Mouse (Mus musculus) left cerebral cortex, postnatal 25 days (tissue): ENCODE data around the gene Babam2. TPM values are rescaled to one million over a fixed set of nuclear protein-coding genes. Genes with fewer than 3 reads are reported as not detected.
A peak's percentile ranks its signal among the peaks of the same experiment; 100 is the strongest.

ENCODE experiments used
- DNase-seq, 2 experiments: peaks; one replicate each; pipeline ENCODE4 v3.0.0; 2022; ENCODE audit warnings: low spot score in 2 of 2, mixed read lengths in 1 of 2
- intact Hi-C: fragments of 180-260 bp; cut with DNase I; formaldehyde crosslinking; loops from one replicate; pipeline ENCODE4 v1.15.1; 2025
- total RNA-seq, 2 experiments: library from RNA; stranded (reverse); gene quantifications; 2 replicates each; pipeline ENCODE4 v1.2.3; 2021

Babam2 gene
- total RNA-seq, 2 experiments from 2014 or later = 40.0 to 41.8 TPM

DNA sequence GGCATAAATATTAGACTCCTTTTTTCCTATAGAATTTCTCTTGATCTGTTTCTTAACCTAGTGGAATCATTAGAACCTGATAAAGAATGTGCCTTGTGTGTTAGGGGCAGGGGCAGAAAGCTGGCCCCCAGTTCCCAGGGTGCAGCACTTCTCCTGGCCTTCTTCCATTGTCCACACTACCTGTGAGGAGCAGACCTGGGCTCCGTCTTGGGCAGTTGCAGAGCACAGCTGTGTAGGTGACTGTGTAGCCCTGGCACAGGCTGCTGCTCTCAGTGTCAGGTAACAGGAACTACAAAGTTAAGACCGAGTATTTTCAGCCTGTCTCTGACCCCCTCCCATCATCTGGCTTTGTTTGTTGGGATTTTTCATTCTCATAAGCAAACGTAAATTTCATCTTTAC lies 302.6 kb downstream of the Babam2 start:
- no peak for DNase-seq
- intact Hi-C loops = no loop called here

DNA sequence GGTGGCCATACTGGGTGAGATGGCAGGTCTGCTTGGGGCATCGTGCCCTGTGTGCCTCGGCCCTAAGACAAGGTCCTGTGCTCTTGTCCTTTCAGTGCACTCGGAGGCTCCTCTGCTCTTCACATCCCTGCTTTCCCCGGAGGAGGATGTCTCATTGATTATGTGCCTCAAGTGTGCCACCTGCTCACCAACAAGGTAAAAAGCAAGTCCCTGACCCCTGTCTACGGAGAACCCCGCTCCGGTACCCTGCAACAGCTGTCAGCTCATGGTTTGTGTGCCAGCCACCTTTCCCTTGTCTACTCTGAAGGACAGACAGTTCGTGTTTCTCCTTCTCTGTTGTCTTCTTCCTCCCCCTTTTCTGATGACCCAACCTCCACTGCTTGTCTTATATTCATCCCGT lies 303.8 kb downstream of the Babam2 start:
- no peak for DNase-seq
- intact Hi-C loops = no loop called here

DNA sequence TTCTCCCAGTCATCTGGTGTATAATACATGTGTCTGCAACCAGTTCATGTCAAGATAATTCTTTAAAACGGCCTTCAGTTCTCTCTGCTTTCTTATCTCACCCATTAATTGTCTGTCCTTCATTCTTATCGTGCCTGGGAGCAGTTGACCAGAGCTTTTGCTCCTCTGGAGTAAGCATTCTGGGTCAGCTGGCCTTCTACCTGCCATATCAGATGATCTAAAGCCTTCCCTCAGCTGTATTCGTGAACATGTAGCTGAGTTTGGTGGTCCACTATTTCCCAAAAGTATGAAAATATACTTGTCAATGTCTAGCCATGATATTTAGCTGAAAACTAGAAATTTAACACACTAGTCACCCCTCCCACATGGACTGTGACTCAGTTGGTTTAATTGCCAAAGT lies 304.3 kb downstream of the Babam2 start:
- intact Hi-C loops = no loop called here

DNA sequence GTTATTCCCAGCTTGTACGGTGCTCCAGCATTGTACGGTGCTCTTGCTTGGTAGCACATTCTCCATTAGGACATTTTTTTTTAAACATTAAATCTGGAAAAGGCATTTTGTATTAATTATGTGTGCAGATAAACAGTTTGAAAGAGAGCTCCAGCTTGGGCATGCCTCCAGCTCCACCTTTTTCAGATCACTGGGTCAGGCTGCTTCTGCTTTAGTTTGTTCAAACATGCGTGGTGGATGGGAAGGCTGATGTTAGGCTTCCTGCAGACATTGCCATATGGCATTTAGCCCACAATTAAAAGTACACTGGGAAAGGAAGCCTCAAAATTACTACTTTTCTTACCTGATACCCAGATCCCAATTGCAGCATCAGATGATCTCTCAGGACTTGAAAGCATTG lies 310.9 kb downstream of the Babam2 start:
- intact Hi-C loops = no loop called here
- no peak for DNase-seq

More for the DNA sequence above, 304.3 kb downstream of the Babam2 start:
- no peak for DNase-seq

DNA sequence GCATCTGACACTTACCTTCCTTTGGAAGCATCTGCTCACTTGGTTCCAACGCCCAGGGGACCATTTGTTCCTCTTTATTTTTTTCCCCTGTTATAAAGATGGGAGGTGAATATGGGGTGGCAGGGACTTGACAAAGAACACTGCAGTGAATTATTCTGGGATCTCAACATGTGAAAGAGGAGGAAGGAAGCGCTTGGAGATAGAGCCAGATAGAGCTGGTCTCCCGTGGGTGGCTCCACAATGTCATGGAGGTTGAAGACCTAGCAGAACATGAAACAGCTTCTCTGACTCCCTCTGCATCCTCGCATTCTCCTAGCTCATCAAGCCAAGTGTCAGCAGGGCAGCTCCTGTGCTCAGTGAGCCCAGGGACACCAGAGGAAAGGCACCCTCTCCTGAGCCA lies 312.6 kb downstream of the Babam2 start:
- peak in 1 of 2 experiments; percentile 70 for DNase-seq
- intact Hi-C loops = no loop called here

DNA sequence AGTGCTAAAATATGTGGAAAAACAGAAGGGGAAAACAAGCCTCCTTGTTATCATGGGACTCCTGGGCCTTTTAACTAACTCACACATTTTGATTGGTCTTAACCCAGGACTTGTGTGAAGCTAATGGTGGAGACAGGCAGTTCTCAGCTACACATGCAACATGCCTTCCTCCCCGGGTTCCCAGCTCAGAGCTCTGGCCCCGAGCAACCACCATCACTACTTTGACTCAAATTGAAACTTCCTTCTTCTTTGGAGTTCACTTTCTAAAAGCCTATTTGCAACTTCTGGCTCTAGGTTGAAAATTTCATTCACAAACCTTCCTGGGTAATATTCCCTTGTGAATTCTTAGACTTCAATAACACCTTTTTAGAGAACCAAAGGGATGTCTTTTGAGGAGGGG lies 315.6 kb downstream of the Babam2 start:
- intact Hi-C loops = no loop called here
- no peak for DNase-seq

DNA sequence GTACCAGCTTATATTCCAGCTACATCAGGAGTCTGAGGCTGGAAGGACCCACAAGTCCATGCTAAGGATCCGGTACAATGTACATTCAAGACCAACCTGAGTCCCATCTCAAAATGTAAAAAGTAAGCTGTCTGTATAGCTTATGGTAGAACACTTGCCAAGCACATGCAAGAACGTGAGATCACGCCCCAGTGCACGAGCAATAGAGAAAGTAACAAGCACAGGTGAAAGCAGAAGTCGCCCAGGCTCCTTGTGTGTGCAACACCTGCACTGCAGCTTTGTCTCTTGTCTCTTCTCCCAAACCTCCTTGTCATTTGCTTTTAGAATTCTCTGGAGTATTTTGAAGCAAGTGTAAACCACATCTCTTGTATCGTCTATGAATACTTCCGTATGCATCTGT lies 317.3 kb downstream of the Babam2 start:
- intact Hi-C loops = no loop called here
- DNase-seq = no peak

DNA sequence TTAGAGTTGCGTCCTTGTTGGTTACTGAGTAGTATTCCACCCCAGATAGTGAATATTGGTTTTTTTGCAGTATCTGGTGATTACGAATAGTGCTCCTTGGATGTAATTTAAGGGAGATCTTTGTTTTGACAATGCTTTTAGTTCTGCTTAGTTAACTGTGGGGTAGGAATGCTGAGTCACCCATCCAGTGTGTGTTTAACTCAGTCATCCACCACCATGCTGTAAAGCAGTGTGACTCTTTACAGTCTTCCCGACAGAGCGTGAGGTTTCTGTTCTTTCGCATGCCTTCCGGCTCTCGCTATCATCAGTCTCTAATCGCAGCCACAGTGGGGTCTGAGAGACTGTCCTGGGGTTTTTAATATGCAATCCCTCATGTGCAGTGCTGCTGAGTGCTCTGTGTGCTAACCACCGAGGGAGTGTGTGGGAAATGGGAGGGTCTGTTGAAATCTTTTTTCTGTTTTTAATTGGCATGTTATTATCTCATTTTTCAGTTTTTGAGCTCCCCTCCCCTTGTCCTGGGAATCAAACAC lies 318.5 kb downstream of the Babam2 start:
- DNase-seq = no peak
- intact Hi-C loops = no loop called here

DNA sequence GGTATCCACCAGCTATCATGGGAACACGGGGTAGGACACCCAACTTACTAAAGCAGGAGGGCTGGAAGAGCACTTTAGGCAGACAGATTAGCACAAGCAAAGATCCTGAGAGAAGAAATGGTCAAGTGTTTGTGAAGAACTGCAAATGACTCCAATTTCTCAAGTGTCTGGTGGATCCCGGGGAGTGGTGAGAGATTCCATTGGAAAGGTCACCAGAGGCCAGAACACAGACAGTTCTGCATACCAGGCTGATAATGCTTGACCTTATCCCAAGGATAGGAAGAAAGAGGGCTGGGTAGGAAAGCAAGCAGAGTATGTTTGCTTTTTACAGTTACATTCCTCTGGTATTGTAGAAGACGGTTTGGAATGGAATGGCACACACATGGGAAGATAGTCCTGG lies 320.2 kb downstream of the Babam2 start:
- intact Hi-C loops = no loop called here

DNA sequence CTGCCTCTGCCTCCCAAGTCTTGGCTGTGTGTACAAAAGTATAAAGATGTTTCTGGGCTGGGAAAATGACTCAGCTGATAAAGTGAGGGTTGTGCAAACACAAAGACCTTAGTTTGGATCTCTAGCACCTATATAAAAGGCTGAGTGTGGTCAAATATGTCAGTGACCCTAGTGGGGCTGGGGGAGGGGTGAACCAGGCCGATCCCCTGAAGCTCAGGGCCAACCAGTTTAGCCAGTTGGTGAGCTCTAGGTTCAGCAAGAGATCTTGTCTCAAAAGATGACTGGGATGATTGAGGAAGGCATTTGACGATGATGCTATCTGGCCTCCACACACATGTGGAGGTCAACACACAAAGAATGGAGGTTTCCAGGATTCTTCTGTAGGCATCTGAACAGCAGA lies 320.8 kb downstream of the Babam2 start:
- intact Hi-C loops = no loop called here
- DNase-seq = no peak

More for the DNA sequence above, 320.2 kb downstream of the Babam2 start:
- no peak for DNase-seq

DNA sequence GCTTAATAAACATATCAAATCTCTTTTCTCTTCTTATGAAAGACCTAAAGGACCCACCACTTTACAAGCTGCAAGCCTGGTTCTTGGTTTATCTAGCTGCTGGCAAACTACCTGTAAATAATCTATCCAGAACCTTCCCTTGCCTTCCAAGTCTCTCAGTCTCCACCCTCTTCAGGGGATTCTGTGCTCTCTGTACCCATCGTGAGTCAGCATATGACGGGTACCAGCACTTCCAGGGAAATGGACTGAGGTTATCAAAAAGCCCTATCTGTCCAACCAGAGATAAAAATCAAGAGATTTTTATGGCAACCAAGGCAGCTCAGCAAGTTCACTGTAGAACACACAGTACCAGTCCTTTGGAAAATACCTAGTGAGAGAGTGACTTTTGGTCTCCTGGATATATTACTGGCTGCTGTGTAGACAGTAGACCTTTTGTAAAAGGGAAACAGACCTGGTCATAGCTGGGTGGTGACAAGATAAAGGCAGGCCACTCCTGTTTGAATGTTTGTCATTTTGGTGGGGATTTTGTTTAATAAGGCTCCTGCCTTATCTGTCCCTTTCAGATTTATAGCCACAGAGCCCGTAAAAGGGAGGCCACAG lies 332.4 kb downstream of the Babam2 start:
- intact Hi-C loops = loop anchor here (10.0 kb wide), 1 partner anchor 435 kb away; the partner anchor contains the start of gene Mrpl33
- DNase-seq = no peak

DNA sequence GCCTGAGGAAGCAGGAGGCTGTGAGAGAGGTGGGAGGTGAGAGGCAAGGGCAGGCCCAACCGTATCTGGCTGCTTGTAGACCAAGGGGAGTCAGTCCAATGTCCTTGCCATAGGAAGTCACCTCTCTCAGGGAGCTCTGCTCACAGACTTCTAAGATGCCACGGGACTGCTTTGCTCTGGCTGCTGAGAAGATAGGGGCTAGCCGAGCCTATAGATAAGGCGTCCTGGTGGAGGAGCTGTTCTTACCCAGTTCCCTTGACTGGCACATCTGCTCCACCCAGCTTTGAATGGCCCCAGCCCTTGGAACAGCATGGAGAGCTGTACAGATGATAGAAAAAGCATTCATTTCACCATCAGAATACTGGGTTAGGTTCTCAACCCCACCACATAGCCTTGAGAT lies 335.7 kb downstream of the Babam2 start:
- intact Hi-C loops = loop anchor here (10.0 kb wide), 1 partner anchor 438 kb away; the partner anchor contains the start of gene Mrpl33
- no peak for DNase-seq

DNA sequence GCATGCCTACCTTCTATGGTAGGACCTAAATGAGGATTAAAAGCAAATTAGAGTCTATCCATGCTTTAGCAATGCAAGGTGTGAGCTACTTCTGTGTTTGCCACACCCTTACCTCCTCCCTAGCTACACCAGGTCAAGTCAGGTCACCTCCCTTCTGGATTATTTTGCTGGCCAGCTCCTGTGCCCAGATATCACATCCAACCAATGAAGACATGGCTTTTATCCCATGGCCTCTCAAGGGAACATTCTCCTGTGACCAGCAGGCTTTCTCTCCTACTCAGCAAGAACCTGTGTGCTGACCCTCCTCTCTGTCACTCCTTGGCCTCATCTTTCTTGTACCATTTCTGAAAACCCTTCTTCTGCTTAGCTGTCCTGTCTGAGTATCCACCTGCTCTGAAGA lies 336.1 kb downstream of the Babam2 start:
- no peak for DNase-seq
- intact Hi-C loops = loop anchor here (10.0 kb wide), 1 partner anchor 439 kb away; the partner anchor contains the start of gene Mrpl33

DNA sequence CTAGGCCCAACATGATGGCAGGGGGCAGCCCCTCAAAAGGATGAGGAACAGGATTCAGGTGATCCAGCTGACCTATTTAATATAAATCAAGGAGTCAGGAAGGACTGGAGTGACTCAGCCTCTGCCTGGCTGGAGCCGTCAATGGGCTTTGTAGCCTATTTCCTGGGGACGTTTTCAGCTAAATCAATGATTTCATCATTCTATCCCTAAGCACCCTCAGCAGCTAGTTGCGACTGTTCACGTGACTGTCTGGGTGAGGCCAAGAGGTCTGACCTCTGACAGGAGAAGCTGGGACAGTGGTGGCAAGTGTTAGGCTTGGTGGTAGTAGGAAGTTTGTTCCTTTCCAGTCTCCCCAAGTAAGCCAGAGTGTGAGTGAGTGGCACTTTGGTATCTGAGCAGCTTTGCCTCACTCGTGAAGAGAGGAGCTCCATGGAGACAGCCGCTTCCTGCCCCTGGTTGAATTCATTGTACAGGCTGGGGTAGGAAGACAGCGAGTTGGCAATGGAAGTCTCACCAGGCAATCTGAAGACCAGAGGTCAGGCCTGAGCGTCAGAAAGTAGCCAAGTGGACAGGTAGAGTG lies 337.1 kb downstream of the Babam2 start:
- intact Hi-C loops = loop anchor here (10.0 kb wide), 1 partner anchor 440 kb away; the partner anchor contains the start of gene Mrpl33
- DNase-seq = no peak

DNA sequence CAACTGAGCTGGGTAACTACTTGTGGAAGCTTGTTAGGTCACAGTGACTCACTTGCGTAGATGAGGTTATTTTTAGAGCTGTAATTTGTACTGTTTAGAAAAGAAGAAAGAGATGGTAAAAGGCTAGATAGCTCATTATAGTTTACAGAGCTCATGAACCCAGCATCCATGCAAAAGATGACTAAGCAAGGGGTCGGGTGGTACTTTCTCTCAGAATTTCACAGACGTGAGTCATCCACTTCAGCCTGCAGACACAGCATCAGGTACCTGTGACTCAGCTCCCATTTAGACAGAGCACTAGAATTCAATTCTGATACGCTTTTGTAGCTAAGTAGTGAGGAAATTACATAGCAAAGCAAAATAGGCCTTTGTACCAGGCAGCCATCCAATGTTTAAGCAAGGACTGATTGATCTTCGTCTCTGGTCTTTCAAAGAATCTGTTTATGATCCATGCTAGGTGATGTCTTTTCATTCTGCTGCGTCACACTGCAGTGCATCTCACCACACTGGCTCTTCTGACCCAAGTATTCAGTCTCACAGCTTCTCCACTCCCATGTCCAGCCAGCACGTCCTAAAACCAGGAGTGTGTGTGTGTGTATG lies 338.3 kb downstream of the Babam2 start:
- intact Hi-C loops = loop anchor here (2.0 to 10.0 kb wide), 2 partner anchors 99 to 441 kb away; partner anchors contain the start of genes Fosl2 and Mrpl33
- DNase-seq = peak; percentile 33 to 79

DNA sequence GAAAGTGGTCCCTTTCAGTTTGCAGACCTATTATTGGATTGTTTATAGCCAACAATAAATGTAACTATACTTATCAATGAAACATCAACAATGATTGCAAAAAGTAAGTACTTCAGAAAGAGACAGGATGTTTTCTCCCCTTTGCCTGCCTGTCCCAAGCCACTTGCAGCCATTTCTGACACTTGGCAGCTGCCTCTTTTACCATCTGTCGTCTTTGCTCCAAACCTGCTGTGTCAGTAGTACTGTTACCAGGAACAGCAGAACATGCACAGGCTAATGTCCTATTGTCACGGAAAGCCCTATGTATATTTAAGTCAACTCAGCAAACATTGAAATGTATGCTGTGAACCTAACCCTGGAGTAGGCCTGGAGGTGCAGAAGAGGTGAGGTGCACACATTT lies 339.4 kb downstream of the Babam2 start:
- intact Hi-C loops = loop anchor here (2.0 to 10.0 kb wide), 2 partner anchors 98 to 442 kb away; partner anchors contain the start of genes Fosl2 and Mrpl33
- peak in 1 of 2 experiments; percentile 32 for DNase-seq

DNA sequence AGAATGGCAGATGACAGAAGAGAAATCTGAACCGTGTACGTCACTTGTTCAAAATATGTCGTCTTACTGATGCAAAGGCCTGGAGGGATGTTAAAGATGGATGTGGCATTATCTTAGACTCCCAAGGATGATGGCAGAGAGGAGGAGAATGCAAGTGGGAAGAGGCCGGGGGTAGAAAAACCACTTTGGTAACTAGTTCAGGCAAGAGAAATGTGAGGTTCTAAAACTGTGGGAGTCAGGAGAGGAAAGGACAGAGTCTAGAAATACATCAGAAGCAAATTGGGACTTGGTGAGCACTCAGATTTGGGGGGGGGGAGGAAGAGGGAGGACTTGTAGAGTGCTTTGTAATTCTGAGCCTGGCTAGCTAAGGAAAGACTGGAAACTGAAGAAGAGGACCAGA lies 340.1 kb downstream of the Babam2 start:
- intact Hi-C loops = loop anchor here (2.0 to 10.0 kb wide), 2 partner anchors 97 to 443 kb away; partner anchors contain the start of genes Fosl2 and Mrpl33
- peak in 1 of 2 experiments; percentile 78 for DNase-seq

DNA sequence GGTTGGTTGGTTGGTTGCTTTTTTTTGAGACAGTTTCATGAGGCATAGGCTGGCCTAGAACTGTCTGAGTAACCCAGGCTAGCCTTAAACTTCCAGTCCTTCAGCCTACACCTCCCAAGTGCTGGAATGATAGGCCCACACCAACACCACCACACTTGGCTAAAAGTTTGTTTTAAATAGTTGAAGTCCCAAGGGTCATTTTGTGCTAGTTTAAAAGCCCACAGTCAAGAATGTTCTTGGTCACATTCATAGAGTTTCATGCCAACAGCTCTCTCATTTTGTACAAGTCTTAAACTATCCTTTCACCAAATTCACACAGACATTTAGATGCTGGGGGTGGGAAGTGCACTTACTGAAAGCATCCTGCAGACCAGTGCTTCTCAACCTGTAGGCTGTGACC lies 341.5 kb downstream of the Babam2 start:
- DNase-seq = no peak
- intact Hi-C loops = loop anchor here (10.0 kb wide), 1 partner anchor 444 kb away; the partner anchor contains the start of gene Mrpl33

DNA sequence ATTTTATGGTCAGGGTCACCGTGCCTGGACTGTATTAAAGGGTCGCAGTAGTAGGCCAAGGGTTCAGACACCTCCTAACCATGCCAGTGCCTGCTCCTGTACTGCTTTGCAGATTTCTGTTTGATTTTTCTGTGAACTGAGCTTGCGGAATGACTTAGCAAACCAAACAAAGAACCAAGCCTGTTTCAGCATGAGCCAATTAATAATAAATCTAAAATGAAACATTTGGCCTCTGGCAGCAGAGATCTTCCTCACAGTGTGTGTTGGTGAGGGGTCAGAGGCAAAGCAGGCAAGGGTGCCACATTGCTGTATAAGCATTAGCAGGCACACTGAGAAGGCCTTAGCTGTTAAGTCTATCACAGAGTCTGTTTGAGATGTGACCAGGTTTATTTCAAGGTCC lies 342.0 kb downstream of the Babam2 start:
- intact Hi-C loops = loop anchor here (10.0 kb wide), 1 partner anchor 445 kb away; the partner anchor contains the start of gene Mrpl33
- no peak for DNase-seq

DNA sequence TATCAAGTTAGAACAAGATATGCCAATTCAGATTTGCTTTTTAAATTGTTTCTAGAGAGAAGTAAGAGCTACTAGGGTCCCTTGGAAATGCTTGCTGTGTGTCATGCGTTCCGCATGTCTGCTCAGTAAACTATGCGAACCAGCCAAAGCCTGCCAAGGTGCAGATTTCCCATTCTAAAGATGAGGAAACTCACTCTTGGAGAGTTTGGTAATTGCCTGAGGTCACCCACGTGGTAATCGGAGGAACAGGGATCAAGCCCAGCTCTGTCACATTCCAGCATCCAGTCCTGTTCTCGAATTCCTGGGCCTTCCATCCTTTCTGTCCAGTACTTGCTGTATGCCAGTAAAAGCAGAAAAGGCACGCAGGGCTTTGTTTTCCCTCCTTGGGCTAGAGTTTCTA lies 345.7 kb downstream of the Babam2 start:
- no peak for DNase-seq
- intact Hi-C loops = no loop called here
